Mouse (Mus musculus) C2C12 (cell line): ENCODE measurements around the gene Trmt10a.

Experiments
- CEBPB ChIP-seq: IDR thresholded peaks from one replicate; pipeline ENCODE4 v1.6.1; 2011; ENCODE audit warnings: low read depth, mild to moderate bottlenecking, control low read depth, moderate library complexity
- CTCF ChIP-seq: IDR thresholded peaks from one replicate; pipeline ENCODE4 v1.5.1; 2011; ENCODE audit not compliant: control insufficient read depth, insufficient read depth, insufficient read length

- TF ChIP-seq CTCF (no peak), CEBPB (no peak)
These were observed 23.7 kb upstream of the Trmt10a start for GRCm38 (mm10) chr3:138119444-138120105.
